Mouse (Mus musculus) natural killer cell, adult 2 months (primary cell): ENCODE data around the gene Jak1.
"Not testable (repeated sequence)": the region's sequence is repeated elsewhere in the genome, so short reads cannot be mapped to it uniquely, and the experiment has no call there.

ENCODE experiments used
- DNase-seq, 2 experiments: peaks; one replicate each; pipeline ENCODE4 v3.0.0; 2022; ENCODE audit warnings: low spot score in 2 of 2

The Jak1 gene

DNA sequence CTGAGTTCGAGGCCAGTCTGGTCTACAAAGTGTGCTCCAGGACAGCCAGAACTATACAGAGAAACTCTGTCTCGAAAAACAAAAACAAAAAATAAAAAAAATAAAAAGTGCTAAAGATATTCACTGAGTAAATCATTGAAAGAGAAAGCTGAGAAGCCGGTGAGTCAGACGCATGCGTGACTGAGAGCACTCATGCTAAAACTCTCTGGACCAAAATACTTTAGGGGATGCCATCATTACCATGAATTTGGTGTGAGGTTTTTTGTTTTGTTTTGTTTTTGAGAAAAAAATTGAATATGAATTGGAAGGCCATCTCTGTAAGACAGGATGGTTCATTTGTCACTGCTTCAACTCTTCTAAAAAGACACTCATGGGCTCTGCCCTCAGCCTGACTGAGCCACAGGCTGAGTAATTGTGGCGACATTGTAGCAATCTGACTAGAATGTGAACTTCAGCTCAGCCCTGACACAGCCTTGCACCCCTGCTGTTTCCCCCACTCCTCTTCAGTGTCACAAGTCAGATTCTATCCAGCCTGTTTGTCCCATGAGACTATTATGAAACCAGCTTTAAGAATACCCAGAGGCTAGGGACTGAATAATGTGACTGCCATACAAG, 11.5 kb upstream of the Jak1 start:
- DNase-seq = no peak

DNA sequence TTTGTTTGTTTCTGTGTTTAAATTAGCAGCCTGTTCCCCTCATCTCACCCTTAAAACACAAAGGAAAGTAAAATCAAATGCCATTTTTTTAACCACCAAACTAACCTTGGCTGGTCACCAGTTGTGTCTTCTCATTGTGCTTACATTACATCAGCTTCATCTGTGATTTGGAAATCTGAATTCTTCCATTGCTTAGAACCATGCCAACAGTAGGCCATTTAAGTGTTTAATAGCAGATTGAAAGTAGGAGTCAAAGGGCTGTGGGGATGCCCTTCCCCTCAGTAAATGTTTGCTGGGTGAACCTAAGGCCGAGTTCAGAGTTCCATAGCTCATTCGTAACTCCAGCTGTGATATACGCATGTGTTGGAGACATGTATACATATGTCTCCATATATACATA, 10.8 kb upstream of the Jak1 start:
- DNase-seq = no peak

DNA sequence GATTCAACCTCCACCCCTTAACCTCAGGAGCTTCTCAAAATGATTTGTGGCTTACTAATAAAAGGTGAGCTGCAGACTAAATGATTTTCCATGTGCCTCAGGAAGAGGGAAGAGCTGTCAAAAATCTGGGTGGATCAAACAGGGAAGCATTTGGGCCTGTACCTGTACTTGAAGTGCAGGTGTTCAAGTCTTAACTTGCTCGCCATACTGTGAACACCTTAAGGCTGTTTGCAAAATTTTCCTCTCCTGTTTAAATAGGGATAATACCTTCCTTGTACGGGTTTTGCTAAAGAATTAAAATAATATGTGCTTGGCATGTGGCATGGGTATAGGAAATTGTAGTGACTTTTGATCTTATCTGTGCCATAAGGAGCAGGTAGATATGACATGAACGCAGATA, 5.7 kb upstream of the Jak1 start:
- DNase-seq = no peak

DNA sequence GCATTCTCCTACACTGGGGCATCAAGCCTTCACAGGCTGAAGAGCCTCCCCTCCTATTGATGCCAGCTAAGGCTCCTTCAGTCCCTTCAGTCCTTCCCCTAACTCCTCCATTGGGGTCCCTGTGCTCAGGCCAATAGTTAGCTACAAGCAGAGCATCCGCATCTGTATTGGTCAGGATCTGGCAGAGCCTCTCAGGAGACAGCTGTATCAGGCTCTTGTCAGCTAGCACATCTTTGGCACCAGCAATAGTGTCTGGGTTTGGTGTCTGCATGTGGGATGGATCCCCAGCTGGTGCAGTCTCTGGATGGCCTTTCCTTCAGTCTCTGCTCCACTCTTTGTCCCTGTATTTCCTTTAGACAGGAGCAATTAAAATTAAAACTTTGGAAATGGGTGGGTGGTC, 3.4 kb upstream of the Jak1 start:
- not testable (repeated sequence) for DNase-seq

DNA sequence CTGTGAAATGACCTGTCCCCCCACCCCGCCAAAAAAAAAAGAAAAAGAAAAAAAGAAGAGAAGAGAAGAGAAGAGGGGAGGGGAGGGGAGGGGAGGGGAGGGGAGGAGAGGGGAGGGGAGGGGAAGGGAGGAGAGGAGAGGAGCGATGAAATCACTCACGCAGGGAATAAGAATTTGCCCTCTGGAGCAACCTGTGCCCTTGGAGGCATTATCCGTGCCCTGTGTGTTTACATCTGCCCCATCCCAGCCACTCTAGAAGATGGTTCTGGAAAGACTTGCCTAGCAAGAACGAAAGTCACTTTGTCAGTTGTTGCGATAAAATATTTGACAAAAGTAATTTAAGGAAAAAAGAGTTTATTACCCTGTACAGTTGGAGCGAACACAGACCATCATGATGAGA, 441 bp upstream of the Jak1 start:
- DNase-seq = no peak

DNA sequence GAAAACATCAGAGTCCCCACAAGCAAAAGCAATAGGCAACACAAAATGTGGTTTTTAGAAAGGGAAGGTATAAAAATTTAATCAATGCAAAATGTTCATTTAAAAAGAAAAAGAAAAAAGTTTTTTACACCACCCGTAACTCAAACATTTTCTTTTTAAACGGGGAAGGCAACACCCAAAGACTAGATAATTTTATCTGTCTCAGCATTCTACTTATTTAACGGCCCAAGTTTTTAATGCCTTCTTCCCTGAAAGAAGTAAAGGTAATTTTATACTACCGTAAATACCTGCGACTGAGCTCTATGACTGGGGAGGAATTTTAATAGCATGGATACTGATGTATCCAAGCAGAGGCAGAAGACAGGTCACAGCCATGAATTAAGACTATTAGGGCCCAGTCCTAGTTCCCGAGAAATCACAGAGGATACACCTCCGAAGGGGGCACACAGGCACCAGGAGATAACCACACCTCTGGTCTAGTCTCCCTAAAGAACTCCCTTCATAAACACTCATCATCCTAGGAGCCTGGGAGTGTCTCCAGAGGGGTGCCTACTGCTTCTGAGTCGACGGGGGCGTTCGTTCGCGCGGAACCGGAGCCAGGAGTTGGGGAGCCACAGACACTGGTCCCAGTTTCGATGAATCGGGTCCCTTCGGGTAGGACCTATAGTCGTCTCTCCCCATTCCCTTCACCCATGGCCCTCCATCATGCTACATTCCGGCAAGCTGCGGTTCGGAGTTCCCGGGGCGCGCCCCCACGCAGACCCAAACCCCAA, 928 bp downstream of the Jak1 start:
- DNase-seq = no peak

DNA sequence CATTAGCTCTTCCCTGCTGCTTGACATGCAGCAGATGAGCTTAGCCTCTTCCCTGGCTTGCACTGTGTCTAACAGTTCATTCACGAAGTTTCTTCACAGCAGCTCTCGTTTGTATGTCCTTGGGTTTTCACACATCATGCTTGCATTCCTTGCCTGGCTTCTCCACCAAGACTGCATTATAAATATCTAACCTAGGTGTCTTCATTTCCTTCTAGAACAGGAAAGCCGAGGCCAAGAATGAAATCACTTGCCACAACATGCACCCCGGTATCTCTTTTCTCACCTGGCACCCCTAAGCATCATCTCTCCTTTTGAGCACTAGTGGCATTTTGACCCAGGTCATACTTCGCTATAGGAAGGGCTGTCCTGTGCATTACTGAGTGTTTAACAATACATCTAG, 3.5 kb downstream of the Jak1 start:
- no peak for DNase-seq

DNA sequence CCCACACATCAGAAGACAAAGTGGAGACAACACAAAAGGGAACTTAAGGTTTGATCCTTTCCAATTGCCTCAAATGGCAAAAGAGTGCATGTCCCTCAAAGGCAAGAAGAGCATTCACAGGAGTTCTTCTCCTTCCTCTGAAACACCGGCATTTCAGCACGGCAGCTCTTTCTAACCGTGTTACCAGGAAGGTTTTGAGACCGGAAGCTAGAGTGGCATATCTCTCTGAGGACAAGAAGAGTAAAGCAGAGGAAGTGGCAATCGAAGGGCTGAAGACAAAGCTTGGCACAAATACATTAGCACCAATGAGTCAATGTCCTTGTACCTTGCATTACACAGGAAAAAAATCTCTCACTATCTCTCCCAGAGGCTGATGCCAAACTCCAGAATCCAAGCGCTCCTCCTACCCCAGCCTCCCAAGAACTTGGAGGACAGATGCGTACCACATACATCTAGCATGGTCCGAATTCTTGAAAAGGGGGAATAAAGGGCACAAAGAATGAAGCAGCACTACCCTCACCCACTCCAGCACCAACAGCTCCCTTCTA, 4.3 kb downstream of the Jak1 start:
- peak in 1 of 2 experiments; percentile 39 for DNase-seq

DNA sequence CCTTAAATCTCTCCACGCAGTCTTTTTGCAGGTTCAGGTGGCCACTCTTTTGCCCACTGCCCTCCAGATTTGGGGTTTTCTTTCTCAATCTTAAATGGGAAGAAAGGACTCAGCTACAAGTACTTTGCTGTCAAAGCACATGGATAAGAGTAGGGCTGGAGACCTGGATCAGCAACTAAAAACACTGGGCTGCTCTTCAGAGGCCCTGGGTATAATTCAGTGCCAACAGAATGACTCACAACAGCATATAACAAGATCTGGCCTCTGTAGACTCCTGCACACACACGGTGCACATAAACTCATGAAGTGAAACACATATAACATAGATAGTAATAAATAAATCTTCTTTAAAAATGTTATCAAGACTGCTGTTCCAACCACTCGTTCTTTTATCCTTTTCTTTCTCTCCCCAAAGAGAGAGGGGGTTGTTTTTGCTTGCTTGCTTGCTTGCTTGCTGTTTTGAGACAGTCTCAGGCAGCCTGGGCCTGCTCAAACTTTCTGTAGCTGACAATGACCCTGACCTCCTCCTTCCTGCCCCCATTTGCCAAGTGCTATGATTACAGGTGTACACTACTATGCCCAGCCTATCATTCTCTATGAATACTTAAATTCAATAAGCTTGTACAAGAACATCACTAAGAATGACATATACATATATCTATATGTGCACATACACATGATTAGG, 8.4 kb downstream of the Jak1 start:
- no peak for DNase-seq

DNA sequence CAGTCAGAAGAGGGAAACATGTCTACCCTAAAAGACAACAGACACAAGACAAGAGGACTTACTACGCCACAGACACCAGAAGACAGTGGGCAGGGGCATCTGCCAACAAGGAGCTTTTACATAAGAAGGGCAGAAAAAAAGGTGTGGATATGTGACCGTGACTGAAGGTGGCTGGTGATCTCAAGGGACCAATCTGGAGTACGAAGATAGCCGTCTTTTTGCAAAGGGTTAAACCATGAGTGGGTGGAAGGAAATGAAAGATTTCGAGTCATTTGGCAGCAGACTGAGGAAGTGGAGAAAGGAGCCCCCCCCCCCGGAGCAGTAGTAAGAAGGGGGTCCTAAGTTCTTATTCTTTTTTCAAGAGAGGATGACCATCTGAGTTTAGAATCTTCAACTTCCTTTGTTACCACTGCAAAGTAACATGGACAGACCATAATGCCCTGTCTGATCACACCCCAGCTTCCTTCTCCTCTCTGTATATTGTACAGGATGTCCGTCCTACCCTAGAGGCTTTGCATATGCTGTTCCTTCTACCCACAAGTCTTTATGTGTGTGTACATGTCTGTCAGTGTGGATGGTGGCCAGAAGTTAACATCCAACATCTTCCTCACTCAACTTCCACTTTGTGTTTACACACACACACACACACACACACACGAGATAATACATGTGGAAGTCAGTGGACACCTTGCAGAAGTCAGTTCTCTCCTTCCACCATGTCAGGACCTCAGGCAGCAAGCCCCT, 10.3 kb downstream of the Jak1 start:
- peak; percentile 54 for DNase-seq

DNA sequence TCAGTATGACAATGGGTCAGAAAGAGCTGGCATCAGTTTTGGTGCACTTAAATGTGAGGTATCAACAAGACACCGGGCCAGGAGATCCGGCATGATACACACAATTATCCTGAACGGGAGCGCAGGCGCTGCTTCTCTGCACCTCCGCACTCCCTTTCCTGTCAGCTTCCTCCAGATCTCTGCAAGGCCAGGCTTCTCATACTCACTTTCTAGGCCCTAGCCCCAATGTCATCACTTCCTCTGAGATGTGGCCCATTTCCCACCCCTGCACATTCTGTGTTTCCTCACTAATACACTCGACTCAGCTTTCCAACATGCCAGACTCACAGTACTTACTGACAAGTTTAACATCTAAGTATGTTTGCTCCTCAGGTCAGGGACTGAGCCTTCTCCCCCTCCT, 11.1 kb downstream of the Jak1 start:
- peak in 1 of 2 experiments; percentile 44 for DNase-seq

DNA sequence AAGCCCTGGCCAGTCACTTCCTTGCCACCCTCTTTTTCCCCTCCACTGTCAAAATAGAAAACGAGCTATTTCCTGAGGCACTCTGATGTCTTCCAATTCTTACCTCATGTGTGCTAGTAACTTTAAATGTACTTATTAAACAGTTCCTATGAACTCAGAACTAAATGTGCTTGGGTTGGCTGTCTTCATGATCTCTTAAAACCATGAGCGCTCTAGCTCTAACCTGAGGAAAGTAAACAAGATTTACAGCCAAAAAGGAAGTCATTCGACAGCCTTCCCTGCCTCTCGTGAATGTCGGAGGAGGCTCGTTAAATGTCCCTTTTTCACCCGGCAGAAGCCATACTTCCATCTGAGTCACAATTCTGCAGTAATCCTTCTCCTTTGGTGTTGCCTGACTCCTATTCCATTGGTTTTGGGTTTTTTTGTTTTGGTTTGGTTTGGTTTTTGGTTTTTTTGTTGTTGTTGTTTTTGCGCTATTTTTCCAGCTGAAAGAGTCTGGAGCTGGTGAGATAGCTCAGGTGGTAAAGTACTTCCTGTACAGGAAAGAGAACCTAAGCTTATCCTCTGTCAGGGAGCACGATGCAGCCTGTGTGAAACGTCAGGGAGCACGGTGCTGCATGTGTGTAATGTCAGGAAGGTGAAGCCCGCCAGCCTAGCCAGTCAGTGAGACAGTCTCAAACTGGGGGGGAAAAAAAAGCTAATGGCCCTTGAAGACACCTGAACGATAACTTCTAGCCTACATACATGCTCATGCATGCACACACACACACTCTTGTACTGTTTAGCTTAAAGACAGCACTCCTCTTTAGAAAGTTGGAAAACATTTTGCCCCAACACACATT, 12.1 kb downstream of the Jak1 start:
- no peak for DNase-seq

DNA sequence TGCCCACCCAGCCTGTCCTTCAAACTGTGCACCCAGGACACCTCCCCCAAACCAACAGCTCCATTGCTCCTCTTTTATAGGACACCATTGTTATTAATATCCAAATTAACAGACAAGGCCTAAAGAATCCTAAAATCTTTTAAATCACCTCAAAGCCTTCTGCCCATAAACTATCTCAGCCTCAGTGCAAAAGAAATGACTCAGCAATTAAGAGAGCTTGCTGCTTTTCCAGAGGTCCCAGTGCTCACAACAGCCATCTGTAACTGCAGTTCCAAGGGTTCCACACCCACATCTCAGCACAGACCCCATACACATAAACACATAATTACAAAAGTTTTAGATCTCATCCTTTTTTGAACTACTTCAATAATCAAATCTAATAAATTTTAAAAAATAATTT, 13.1 kb downstream of the Jak1 start:
- DNase-seq = no peak

DNA sequence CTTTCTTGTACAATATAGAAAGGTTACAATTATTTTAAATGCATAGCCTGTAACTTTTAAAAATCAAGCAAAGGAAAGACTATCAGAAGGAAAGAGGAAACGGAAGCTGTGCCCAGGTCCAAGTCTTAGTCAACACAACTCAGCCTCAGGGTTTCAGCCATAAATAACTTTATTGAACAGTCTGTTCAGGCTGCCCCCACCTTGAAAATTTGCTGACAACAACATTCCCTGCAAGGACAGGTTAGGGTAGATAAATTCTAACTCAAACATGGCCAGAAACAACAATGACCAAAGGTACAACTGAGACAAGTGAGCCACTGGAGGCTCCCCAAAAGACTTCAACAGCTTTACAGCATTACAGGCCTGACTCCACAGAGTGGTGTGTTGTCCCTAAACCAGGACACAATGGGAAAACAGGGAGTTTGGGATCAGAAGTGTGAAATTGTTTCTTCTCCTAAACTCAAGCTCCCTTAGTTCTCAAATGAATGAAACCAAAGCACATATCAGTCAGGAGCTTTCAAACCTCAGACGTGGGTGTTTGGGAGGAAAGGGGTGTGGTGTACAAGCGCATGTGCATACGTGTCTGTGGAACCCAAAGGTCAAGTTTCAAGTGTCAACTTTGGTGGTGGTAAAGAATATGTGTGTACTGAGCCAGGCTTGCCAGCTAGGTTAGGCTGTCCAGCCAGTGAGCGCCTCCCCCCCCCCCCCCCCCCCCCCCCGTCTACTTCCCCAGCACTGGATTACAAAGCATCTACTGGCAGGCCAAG, 14.9 kb downstream of the Jak1 start:
- no peak for DNase-seq

DNA sequence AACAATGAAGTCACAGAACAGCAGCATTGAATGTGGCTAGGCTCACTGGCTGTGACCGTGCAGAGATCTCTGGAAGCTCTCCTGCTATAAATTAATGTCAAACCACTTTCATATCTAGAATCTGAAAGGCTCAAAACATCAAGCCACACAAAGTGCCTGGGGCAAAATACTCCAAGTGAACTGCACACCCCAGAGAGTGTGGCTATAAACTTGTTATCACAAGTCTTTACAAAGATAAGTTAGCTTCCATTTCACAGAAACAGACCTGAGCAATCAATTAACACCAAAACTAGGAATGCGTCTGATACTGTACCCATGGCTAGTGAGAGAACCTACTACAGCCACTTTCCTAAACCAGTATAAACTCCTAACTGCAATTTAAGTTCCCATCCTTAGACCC, 17.7 kb downstream of the Jak1 start:
- DNase-seq = no peak

DNA sequence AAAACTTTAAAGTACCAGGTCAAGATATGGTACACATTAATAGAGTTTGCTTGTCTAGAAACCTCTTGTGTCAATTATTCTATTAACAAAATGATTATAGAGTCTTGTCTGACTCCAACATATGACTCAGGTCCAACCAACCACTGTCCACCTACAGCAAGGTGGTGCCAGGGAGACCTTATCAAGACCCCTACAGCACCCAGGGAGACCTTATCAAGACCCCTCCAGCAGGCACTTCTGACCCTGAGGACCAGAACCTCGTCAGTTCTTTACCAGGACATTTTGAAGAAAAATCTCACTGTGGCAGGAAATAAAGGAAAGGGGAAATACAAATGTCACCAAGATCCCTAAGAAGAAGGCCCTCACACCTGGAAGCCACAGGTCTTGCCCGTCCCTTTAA, 18.5 kb downstream of the Jak1 start:
- no peak for DNase-seq

DNA sequence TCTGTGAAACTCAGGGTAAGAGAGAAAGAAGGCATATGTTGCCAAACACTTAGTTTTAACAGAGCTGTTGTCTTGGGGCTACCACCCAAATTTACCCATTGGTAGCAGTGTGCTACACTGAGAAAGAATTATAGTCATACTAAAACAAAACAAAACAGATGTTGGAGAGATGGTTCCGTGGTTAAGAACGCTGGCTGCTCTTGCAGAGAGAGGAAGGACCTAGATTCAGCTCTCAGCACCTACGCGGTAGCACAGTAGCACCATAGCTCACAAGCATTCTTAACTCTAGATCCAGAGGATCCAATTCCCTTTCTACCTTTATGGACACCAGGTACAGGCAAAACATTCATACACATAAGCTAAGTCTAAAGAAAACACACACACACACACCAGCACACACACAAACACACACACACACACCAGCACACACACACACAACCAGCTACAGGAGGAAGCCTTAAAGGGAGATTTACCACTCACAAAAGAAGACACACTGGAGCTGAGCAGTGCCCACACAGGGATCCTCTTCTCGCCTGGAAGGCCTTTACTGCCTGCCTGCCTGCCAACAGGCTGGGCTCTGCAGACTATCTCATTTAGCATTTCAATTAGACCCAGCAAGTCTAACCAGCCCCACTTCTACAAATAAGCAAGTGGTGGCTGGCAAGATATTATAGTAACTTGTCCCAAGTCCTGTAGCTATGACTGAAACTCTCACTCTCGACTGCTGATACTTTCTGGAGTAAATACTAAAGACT, 20.6 kb downstream of the Jak1 start:
- no peak for DNase-seq

DNA sequence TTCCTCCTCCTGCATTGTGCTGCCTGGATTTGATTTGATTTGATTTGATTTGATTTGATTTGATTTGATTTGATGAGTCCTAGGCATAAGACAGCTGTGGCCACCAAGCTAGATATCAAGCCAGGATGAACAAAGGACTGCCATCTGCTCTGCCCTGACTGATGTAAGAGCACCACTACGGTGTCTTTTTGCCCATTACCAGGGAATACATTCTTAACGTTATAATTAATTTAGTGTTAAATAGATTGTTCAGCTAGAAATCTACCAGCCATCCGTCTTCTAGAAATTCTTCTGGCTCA, 24.3 kb downstream of the Jak1 start:
- DNase-seq = no peak

DNA sequence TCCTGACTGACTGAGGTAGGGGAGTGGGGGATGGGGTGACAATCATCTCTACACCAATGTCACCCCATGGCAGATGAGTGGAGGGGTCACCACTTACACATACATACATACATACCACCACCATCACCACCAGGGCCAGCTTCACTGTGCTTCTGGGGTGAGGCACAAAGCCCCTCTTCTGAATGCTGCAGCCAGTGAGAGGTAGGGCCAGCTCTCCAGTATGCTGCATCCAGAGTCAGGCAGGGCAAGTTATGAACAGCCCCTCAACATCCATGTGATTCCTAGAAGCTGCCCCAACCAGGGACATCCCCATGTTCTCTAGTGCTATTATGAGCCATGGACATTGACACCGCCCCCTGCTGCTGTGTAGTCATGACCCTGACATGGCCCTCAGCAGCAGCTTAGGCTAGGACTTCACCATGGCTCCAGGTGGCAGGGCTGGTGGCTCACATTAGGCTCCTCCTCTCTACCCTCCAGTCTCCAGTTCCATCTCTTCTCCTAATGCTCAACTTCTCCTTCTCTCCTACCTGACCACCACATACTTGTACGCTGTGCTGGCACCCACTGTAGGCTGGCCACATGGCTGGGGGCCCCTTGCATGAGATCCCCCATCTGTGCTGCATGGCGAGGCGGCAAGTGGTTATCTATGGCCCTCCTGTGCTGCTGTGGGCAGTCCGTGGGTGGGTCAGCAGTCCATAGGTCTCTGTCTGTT, 24.8 kb downstream of the Jak1 start:
- DNase-seq = no peak
